In genomic region chr1:89608766-89609165, GRCm38 (mm10) we compare ENCODE assay signal across 18 mouse cellular contexts.
"Had no signal": no experiment of that assay in that cellular context is flagged by ENCODE, and none has a peak within 500 bp of the region (broad histone marks: within the 10 kb centered on the region; RNA-seq: fewer than 3 reads in every experiment).

No protein-coding gene starts in this region.

- DNase-seq: kidney, postnatal 36 days; layer of hippocampus, postnatal 36 days; lung, adult 18-20 months; lung, postnatal 10 days; lung, postnatal 36 days; retina, postnatal 1 day; right cerebral cortex, postnatal 25 days; spleen, adult 18-20 months; thymus, postnatal 25 days had no signal

- ATAC-seq: midbrain, embryonic 13.5 days; midbrain, embryonic 16.5 days had no signal

- H3K9me3 ChIP-seq: lung, embryonic 15.5 days; midbrain, embryonic 10.5 days; midbrain, embryonic 13.5 days; neural tube, embryonic 13.5 days; stomach, embryonic 15.5 days had no signal

- H3K4me1 ChIP-seq: lung, embryonic 15.5 days; stomach, embryonic 15.5 days had no signal

- H3K4me3 ChIP-seq: left cerebral cortex, adult 2 months; lung, embryonic 15.5 days; megakaryocyte, embryonic 14.5 days; midbrain, embryonic 10.5 days; midbrain, embryonic 13.5 days; myocyte; neural tube, embryonic 13.5 days; stomach, embryonic 15.5 days had no signal

- H3K27me3 ChIP-seq: lung, embryonic 15.5 days; midbrain, embryonic 13.5 days; neural tube, embryonic 13.5 days; stomach, embryonic 15.5 days had no signal
